Mouse (Mus musculus): ENCODE results near the gene Kcnj12.

DNA sequence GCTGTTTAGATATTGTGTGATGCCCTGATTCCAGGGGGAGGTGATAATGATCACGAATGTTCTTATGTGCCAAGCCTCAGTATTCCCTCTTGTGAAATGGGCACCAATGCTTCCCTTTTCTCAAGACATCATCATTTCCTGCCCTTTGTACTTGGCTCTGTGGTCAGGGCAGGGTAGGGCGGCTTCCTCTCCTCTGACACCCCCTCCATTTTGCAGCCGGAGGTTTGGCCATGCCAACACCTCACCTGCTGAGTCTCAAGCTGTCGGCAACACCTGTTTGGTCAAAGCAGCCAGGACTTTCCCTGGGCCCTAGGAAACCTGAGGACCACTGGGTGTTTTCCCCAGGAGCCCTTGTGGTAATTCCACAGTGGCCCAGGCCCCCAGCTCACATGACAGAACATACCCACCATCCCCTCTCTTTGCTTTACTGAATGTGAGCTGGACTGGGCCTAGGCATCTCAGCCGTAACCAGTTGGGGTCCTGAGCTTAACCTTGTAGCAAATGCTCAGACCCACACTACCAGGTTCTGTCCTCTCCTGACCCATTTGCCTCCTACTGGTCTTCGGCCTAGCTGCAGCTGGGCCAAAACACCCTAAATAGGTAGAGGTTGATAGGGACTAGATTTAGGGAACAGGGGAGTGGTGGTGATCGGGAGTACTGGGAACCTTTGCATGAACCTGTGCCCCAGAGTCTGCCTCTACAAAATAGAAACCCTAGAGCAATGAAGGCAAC is 7.7 kb downstream of the Kcnj12 start:
- no peak for TF ChIP-seq GATA1 (IDR thresholded peaks at IDR 0.05; ENCODE audit: borderline replicate concordance, low read length)
- TF ChIP-seq FLI1 (IDR thresholded peaks at IDR 0.05; ENCODE audit: low read length), result no peak
